Mouse (Mus musculus) liver, postnatal 0 days (tissue): ENCODE results near the gene Cbfa2t3.

Source experiments
- CTCF ChIP-seq: sonication (generic); IDR thresholded peaks from 2 replicates; pipeline ENCODE4 v1.5.1; 2016; ENCODE audit warnings: antibody characterized with exemption, low read depth
- EP300 ChIP-seq: IDR thresholded peaks from 2 replicates; pipeline ENCODE4 v1.6.1; 2016; ENCODE audit warnings: antibody characterized with exemption, low read depth, mild to moderate bottlenecking

DNA sequence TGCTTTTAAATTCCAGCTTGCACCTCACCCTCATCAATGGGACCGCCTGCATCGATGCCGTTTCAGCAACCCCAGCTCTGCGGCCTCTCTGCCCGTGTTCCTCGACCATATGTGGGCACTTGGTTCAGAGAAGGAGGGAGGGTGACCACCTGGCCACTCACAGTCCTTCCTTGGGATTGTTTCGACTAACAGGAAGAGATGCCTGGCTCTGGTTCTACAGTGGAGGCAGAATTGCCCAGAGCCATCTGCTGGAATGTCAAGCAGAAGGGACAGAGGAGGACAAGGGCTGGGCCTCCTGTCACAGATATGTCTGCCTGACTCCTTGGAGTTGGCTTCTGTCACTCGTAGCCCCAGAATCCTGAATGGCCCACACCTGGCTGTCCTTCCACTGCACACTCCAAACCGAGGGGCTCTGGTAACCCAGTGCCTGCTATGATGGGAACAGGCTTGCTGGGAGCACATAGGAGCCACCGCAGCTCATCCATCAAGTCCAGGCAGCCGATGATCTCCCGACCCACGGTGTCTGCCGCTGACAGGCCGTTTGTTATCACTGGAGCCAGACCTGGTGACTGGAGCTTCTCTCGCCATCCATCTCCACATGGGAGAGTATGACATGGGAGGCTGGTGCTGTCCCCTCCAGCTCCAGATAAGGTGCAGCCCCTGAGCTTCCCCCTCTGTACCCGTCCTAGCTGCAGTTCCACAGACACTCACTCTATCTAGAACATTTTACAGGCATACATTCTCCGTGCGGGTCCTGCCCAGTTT is 13.6 kb downstream of the Cbfa2t3 start:
- TF ChIP-seq CTCF (no peak), EP300 (peak; percentile 96)
